Mouse (Mus musculus) neural tube, embryonic 14.5 days (tissue): ENCODE data around the gene Cc2d2b. TPM values are rescaled to one million over a fixed set of nuclear protein-coding genes. Genes with fewer than 3 reads are reported as not detected.
A peak's percentile ranks its signal among the peaks of the same experiment; 100 is the strongest.

Source experiments
- ATAC-seq: fragments of 200-750 bp; cut with Nextera tagmentation; 2 replicates; pipeline ENCODE4 v1.8.0; 2017; ENCODE audit warnings: low read depth, mild to moderate bottlenecking, moderate TSS enrichment, moderate library complexity
- H3K27ac ChIP-seq: fragments of 300-500 bp; sonication (generic); 2 replicates; pipeline ENCODE4 v1.5.1; 2014; ENCODE audit warnings: low read depth, mild to moderate bottlenecking, control low read depth, low read length, moderate library complexity, mixed read lengths
- H3K27me3 ChIP-seq: fragments of 300-500 bp; sonication (generic); 2 replicates; pipeline ENCODE4 v1.6.1; 2014; ENCODE audit warnings: low read length; ENCODE audit not compliant: control insufficient read depth, insufficient read depth
- H3K36me3 ChIP-seq: fragments of 300-500 bp; sonication (generic); 2 replicates; pipeline ENCODE4 v1.6.1; 2014; ENCODE audit warnings: low read length, mixed read lengths; ENCODE audit not compliant: control insufficient read depth, insufficient read depth
- H3K4me1 ChIP-seq: fragments of 300-500 bp; sonication (generic); 2 replicates; pipeline ENCODE4 v1.6.1; 2014; ENCODE audit warnings: low read length; ENCODE audit not compliant: control insufficient read depth, insufficient read depth
- H3K4me2 ChIP-seq: fragments of 300-500 bp; sonication (generic); 2 replicates; pipeline ENCODE4 v1.6.1; 2014; ENCODE audit warnings: mild to moderate bottlenecking, low read depth, low read length, control low read depth
- H3K4me3 ChIP-seq: fragments of 300-500 bp; sonication (generic); 2 replicates; pipeline ENCODE4 v1.5.1; 2014; ENCODE audit warnings: low read depth, low read length, control low read depth, mixed read lengths
- H3K9ac ChIP-seq: fragments of 300-500 bp; sonication (generic); replicated peaks from 2 replicates; pipeline ENCODE4 v1.6.1; 2014; ENCODE audit warnings: low read depth, mild to moderate bottlenecking, control low read depth, low read length, mixed read lengths
- H3K9me3 ChIP-seq: fragments of 300-500 bp; sonication (generic); 2 replicates; pipeline ENCODE4 v1.6.1; 2016; ENCODE audit warnings: low read length; ENCODE audit not compliant: control insufficient read depth
- WGBS: fragments of 180-500 bp; shearing (Covaris S2); extraction: QIAGEN DNeasy Blood & Tissue Kit; methylation state at CpG from one replicate; pipeline ENCODE4 v1.1.7; 2014; 5-methylcytosine and 5-hydroxymethylcytosine counted together
- polyA plus RNA-seq: library from polyadenylated mRNA; unstranded; fragments of >200 nt; fragmentation: Nextera tagmentation; extraction: Ambion mirVana; gene quantifications from 2 replicates; pipeline ENCODE4 v1.2.1, GENCODE M21; 2014

Cc2d2b gene
- polyA plus RNA-seq, 1 experiment from 2014 or later = 0.05 TPM

- Histone ChIP-seq H3K9me3 (no peaks in the 10 kb centered on the region), H3K4me2 (no peak overlapping the region), H3K4me3 (no peak overlapping the region), H3K27ac (no peak overlapping the region), H3K27me3 (no peaks in the 10 kb centered on the region), H3K4me1 (no peaks in the 10 kb centered on the region), H3K36me3 (no peaks in the 10 kb centered on the region), H3K9ac (no peak overlapping the region)
- ATAC-seq = no peak
- 92% methylated on average over 6 of the region's 6 CpGs for WGBS
Observed at GRCm38 (mm10) chr19:40817901-40818532, 69.5 kb downstream of the Cc2d2b start.

GRCm38 (mm10) chr19:40818764-40819163 lies 70.2 kb downstream of the Cc2d2b start:
- 84% methylated on average over 7 of the region's 7 CpGs for WGBS
- H3K9ac ChIP-seq = no peak overlapping the region
- H3K9me3 ChIP-seq = no peaks in the 10 kb centered on the region
- no peak for ATAC-seq
- no peak overlapping the region for H3K27ac ChIP-seq
- no peak overlapping the region for H3K4me3 ChIP-seq
- H3K4me1 ChIP-seq = no peaks in the 10 kb centered on the region
- no peak overlapping the region for H3K4me2 ChIP-seq
- H3K27me3 ChIP-seq = no peaks in the 10 kb centered on the region
- H3K36me3 ChIP-seq = no peaks in the 10 kb centered on the region

- Histone ChIP-seq H3K9me3 (no peaks in the 10 kb centered on the region), H3K4me3 (no peak overlapping the region), H3K27ac (no peak overlapping the region), H3K4me1 (no peaks in the 10 kb centered on the region), H3K9ac (no peak overlapping the region), H3K36me3 (no peaks in the 10 kb centered on the region), H3K27me3 (no peaks in the 10 kb centered on the region), H3K4me2 (no peak overlapping the region)
- no peak for ATAC-seq
- WGBS = 84% methylated on average over 4 of the region's 4 CpGs
Observed at GRCm38 (mm10) chr19:40821306-40821825, 72.8 kb downstream of the Cc2d2b start.

- Histone ChIP-seq H3K4me3 (no peak overlapping the region), H3K9me3 (no peaks in the 10 kb centered on the region), H3K27ac (no peak overlapping the region), H3K27me3 (no peaks in the 10 kb centered on the region), H3K4me1 (no peaks in the 10 kb centered on the region), H3K36me3 (no peaks in the 10 kb centered on the region), H3K4me2 (no peak overlapping the region), H3K9ac (no peak overlapping the region)
- no peak for ATAC-seq
- 68% methylated on average over 5 of the region's 5 CpGs for WGBS
Observed at GRCm38 (mm10) chr19:40825636-40826035, 77.1 kb downstream of the Cc2d2b start.

- WGBS = 84% methylated on average over 7 of the region's 7 CpGs
- H3K9me3 ChIP-seq = no peaks in the 10 kb centered on the region
- H3K4me2 ChIP-seq = no peak overlapping the region
- no peak overlapping the region for H3K4me3 ChIP-seq
- no peaks in the 10 kb centered on the region for H3K4me1 ChIP-seq
- H3K36me3 ChIP-seq = no peaks in the 10 kb centered on the region
- ATAC-seq = no peak
- H3K27ac ChIP-seq = no peak overlapping the region
- no peaks in the 10 kb centered on the region for H3K27me3 ChIP-seq
- H3K9ac ChIP-seq = no peak overlapping the region
Observed at GRCm38 (mm10) chr19:40826735-40827134, 78.2 kb downstream of the Cc2d2b start.

DNA sequence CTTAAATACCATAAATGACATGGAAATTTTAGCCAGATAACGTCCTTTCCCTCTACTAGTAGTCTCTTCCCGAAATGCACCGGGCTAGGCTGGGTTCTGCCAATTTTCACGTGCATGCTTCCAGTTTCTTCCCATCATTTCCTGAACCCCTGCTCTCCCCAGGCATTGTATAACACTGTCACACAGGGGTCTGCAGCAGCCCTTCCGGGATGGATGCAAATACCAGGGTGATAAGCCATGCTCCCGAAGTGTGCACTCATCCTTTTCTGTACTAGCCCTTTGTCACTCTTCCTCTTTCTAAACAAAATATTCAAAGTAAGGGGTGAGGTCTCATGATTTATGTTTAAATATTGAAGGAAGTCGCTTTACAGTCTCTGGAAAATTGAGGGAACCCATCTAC lies 81.6 kb downstream of the Cc2d2b start:
- Histone ChIP-seq H3K4me1 (peaks cover 26% of the 10 kb centered on the region), H3K4me3 (peak overlapping the region; percentile 94), H3K27me3 (no peaks in the 10 kb centered on the region), H3K36me3 (no peaks in the 10 kb centered on the region; the same call in 1 of the 2 replicates), H3K27ac (peak overlapping the region; percentile 95), H3K9ac (peak overlapping the region; percentile 99; the same call in 1 of the 2 replicates), H3K9me3 (no peaks in the 10 kb centered on the region), H3K4me2 (peak overlapping the region; percentile 94)
- ATAC-seq = no peak
- 57% methylated on average over 7 of the region's 7 CpGs for WGBS

GRCm38 (mm10) chr19:40830703-40831415 lies 82.3 kb downstream of the Cc2d2b start, which contains the start of gene Ccnj:
Gene Ccnj, plus strand, starts transcription at chr19:40831279.
- peak; percentile 99 for ATAC-seq
- Histone ChIP-seq H3K4me3 (peak within 1 kb of the TSS; percentile 94), H3K27ac (peak within 1 kb of the TSS; percentile 95), H3K4me2 (peak within 1 kb of the TSS; percentile 94), H3K4me1 (peaks cover 26% of the 10 kb centered on the region), H3K9ac (peak within 1 kb of the TSS; percentile 99), H3K9me3 (no peaks in the 10 kb centered on the region), H3K36me3 (no peaks in the 10 kb centered on the region; the same call in 1 of the 2 replicates), H3K27me3 (no peaks in the 10 kb centered on the region)
- under 1% methylated on average over 62 of the region's 71 CpGs for WGBS

DNA sequence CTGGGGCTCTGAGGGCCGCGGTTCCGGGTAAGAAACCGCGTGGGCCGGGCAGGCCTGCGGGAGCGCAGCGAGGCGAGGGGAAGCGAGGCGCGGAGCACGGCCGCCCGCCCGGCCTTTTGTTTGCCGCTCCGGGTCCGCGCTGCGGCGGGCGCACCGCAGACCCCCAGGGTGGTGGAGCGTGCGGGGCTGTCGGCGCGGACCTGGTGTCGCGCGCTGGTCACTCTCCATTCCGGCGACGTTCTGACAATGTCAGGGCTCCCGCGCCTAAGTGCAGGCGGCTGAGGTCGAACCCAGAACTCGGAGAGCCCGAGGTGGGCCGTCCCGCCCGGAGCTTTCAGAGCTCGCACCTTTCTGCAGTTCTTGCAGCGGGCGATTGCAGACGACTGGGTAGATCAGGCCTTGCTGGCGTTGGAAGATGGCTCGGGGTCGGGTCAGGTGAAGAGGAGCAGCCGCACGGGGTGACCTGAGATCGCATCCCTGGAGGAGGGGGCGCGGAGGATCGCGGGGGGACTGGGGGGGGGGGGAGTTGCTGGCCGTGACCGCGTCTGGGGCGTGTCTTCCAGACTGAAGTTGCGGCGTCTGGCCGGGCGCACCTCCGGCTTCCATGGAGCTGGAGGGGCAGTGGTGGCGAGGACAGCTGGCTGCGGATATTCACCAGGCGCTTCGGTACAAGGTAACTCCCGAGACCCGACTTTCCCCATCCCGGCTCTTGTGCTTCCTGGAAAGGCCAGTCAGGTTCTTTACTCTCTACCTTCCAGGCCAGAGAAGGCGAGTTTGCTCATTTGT lies 83.1 kb downstream of the Cc2d2b start:
- Histone ChIP-seq H3K9ac (peak overlapping the region; percentile 99), H3K9me3 (no peaks in the 10 kb centered on the region), H3K36me3 (no peaks in the 10 kb centered on the region; the same call in 1 of the 2 replicates), H3K4me1 (peaks cover 26% of the 10 kb centered on the region), H3K4me2 (peak overlapping the region; percentile 94), H3K4me3 (peak overlapping the region; percentile 94), H3K27ac (peak overlapping the region; percentile 95), H3K27me3 (no peaks in the 10 kb centered on the region)
- ATAC-seq = peak; percentile 81
- WGBS = under 1% methylated on average over 61 of the region's 76 CpGs
